Mouse (Mus musculus) forebrain, embryonic 15.5 days (tissue): ENCODE data around the gene Prn. TPM values are rescaled to one million over a fixed set of nuclear protein-coding genes. Genes with fewer than 3 reads are reported as not detected.

ENCODE experiments used
- polyA plus RNA-seq: library from polyadenylated mRNA; unstranded; fragments of >200 nt; fragmentation: Nextera tagmentation; extraction: Ambion mirVana; gene quantifications from 2 replicates; pipeline ENCODE4 v1.2.1, GENCODE M21; 2015

Prn gene
- polyA plus RNA-seq, 1 experiment from 2014 or later = 0.22 TPM

Other genes starting within 250 kb of the Prn start
- gene Erv3, start 50.2 kb upstream of the Prn start, polyA plus RNA-seq = not detected in 2 replicates
- gene Prnp, start within 50 bp of the Prn start, polyA plus RNA-seq = 168 and 184 TPM in 2 replicates
- gene Prnd, start 40.9 kb downstream of the Prn start, polyA plus RNA-seq = 10.0 and 12.4 TPM in 2 replicates
- 26.2 and 26.8 TPM in 2 replicates for gene Rassf2, start 120.3 kb downstream of the Prn start, polyA plus RNA-seq
- 27.6 and 30.2 TPM in 2 replicates for gene Slc23a2, start 235.2 kb downstream of the Prn start, polyA plus RNA-seq